Mouse (Mus musculus) C2C12 (cell line): ENCODE measurements around the gene Dus1l. TPM values are rescaled to one million over a fixed set of nuclear protein-coding genes. Genes with fewer than 3 reads are reported as not detected.

Experiments
- H3K27me3 ChIP-seq: one replicate; pipeline ENCODE4 v1.6.1; 2011; ENCODE audit not compliant: control insufficient read depth, insufficient read depth, insufficient read length
- H3K36me3 ChIP-seq: one replicate; pipeline ENCODE4 v1.6.1; 2011; ENCODE audit not compliant: control insufficient read depth, insufficient read depth
- H3K4me3 ChIP-seq: one replicate; pipeline ENCODE4 v1.5.1; 2011; ENCODE audit warnings: mild to moderate bottlenecking, control low read depth; ENCODE audit not compliant: poor library complexity, insufficient read depth, severe bottlenecking
- H3K79me2 ChIP-seq: one replicate; pipeline ENCODE4 v1.6.1; 2011; ENCODE audit not compliant: control insufficient read depth, insufficient read depth
- H3K79me3 ChIP-seq: one replicate; pipeline ENCODE4 v1.6.1; 2011; ENCODE audit warnings: low read depth, control low read depth
- H3ac ChIP-seq: one replicate; pipeline ENCODE3; 2011; ENCODE audit warnings: low read depth; ENCODE audit not compliant: control insufficient read depth, insufficient read length
- CEBPB ChIP-seq: IDR thresholded peaks from one replicate; pipeline ENCODE4 v1.6.1; 2011; ENCODE audit warnings: low read depth, mild to moderate bottlenecking, control low read depth, moderate library complexity
- CTCF ChIP-seq: IDR thresholded peaks from one replicate; pipeline ENCODE4 v1.5.1; 2011; ENCODE audit not compliant: control insufficient read depth, insufficient read depth, insufficient read length
- FOSL1 ChIP-seq: IDR thresholded peaks from one replicate; pipeline ENCODE4 v1.8.0; 2011; ENCODE audit warnings: mild to moderate bottlenecking, low read length; ENCODE audit not compliant: poor library complexity, insufficient read depth, severe bottlenecking
- MAX ChIP-seq: IDR thresholded peaks from one replicate; pipeline ENCODE4 v1.6.1; 2011; ENCODE audit warnings: mild to moderate bottlenecking, control low read depth
- MYOD1 ChIP-seq: IDR thresholded peaks from one replicate; pipeline ENCODE4 v1.6.1; 2011; ENCODE audit warnings: low read depth; ENCODE audit not compliant: control insufficient read depth, insufficient read length
- MYOG ChIP-seq: IDR thresholded peaks from one replicate; pipeline ENCODE4 v1.6.1; 2011; ENCODE audit not compliant: control insufficient read depth, insufficient read length; ENCODE audit errors: extremely low read depth
- USF1 ChIP-seq: IDR thresholded peaks from one replicate; pipeline ENCODE4 v1.6.1; 2011; ENCODE audit warnings: low read depth, mild to moderate bottlenecking, control low read depth, moderate library complexity
- polyA plus RNA-seq: library from polyadenylated mRNA; unstranded; fragments of >200 nt; fragmentation: generic; extraction: Trizol; gene quantifications from one replicate; pipeline ENCODE4 v1.2.1, GENCODE M21; 2012; ENCODE audit warnings: missing spikeins

Gene Dus1l
- polyA plus RNA-seq, 1 experiment = 64.7 TPM

DNA sequence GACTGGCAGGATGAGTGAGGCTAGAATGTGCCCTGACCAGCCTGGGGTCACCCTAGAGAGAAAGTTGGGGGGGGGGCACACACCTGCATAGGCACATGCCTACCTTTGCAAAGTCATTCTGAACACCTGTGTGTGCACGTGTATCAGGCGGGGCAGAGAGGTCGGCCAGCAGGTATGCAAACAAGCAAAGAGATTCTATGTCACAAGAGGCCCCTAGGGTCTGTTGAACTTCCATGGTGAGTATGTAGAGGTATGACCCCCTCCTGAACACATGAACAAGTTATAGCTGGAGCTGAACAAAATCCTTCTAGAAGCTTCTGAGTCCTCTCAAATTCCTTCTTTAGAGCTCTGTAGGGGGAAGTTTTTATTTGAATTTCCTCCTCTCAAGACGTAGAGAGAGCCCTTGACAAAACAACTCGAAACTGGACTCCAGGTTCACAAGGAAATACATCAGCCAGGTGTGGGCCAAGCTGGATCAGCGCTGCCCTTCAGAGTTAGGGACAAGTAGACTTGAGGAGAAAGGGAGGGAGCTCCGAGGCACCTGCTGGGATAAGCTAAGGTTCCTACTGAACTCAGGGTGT, 52.0 kb downstream of the Dus1l start:
- no peaks in the 10 kb centered on the region for H3K79me3 ChIP-seq
- no peak overlapping the region for H3K4me3 ChIP-seq
- no peaks in the 10 kb centered on the region for H3K79me2 ChIP-seq
- H3K27me3 ChIP-seq = peaks cover 24% of the 10 kb centered on the region
- H3ac ChIP-seq = no peak overlapping the region
- H3K36me3 ChIP-seq = no peaks in the 10 kb centered on the region
- TF ChIP-seq MYOG = no peak
- no peak for TF ChIP-seq CTCF
- no peak for TF ChIP-seq MAX
- no peak for TF ChIP-seq USF1
- no peak for TF ChIP-seq MYOD1
- TF ChIP-seq FOSL1 = no peak
- TF ChIP-seq CEBPB = no peak

DNA sequence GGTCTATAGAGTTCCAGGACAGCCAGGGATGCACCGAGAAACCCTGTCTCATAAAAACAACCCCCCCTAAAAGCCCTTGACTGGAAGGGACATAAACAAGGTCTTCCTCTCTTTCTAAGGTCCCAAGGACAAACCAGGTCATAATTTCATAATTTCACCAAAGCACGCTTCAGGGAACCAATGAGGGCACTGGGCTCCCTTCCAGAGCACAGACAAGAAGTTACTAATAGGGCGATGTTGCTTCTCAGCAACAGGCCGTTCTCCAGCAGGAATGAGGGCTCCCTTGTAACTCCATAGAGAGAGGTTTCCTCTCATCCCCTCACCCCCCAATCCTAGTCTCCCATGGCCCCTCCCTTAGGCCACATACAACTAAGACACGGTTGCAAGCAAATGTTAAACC, 55.2 kb downstream of the Dus1l start:
- Histone ChIP-seq H3K36me3 (no peaks in the 10 kb centered on the region), H3K4me3 (no peak overlapping the region), H3K27me3 (peaks cover 24% of the 10 kb centered on the region), H3K79me2 (no peaks in the 10 kb centered on the region), H3ac (no peak overlapping the region), H3K79me3 (no peaks in the 10 kb centered on the region)
- TF ChIP-seq MYOG (no peak), CEBPB (no peak), CTCF (no peak), MYOD1 (no peak), FOSL1 (no peak), MAX (no peak), USF1 (no peak)

Other genes starting within 250 kb of the Dus1l start
- 90.7 TPM for gene Mcrip1, start 246.7 kb downstream of the Dus1l start, polyA plus RNA-seq
- 0.12 TPM for gene Ppp1r27, start 245.3 kb downstream of the Dus1l start, polyA plus RNA-seq
- gene P4hb, start 223.2 kb downstream of the Dus1l start, polyA plus RNA-seq = 519 TPM
- 1,072 TPM for gene Arhgdia, start 214.8 kb downstream of the Dus1l start, polyA plus RNA-seq
- 218 TPM for gene Alyref, start 198.0 kb downstream of the Dus1l start, polyA plus RNA-seq
- gene Anapc11, start 198.0 kb downstream of the Dus1l start, polyA plus RNA-seq = 254 TPM
- gene Npb, start 187.9 kb downstream of the Dus1l start, polyA plus RNA-seq = not detected
- gene Pcyt2, start 178.5 kb downstream of the Dus1l start, polyA plus RNA-seq = 51.5 TPM
- 21.9 TPM for gene Sirt7, start 171.2 kb downstream of the Dus1l start, polyA plus RNA-seq
- gene Mafg, start 162.8 kb downstream of the Dus1l start, polyA plus RNA-seq = 33.3 TPM
- gene Pycr1, start 152.6 kb downstream of the Dus1l start, polyA plus RNA-seq = 16.1 TPM
- gene Myadml2, start 148.2 kb downstream of the Dus1l start, polyA plus RNA-seq = not detected
- 0.43 TPM for gene Notum, start 135.2 kb downstream of the Dus1l start, polyA plus RNA-seq
- gene Aspscr1, start 123.4 kb downstream of the Dus1l start, polyA plus RNA-seq = 66.0 TPM
- 57.6 TPM for gene Cenpx, start 82.7 kb downstream of the Dus1l start, polyA plus RNA-seq
- 13.5 TPM for gene Lrrc45, start 82.5 kb downstream of the Dus1l start, polyA plus RNA-seq
- gene Rac3, start 74.9 kb downstream of the Dus1l start, polyA plus RNA-seq = 2.5 TPM
- 15.4 TPM for gene Dcxr, start 69.1 kb downstream of the Dus1l start, polyA plus RNA-seq
- 51.7 TPM for gene Cbr2, start 64.3 kb downstream of the Dus1l start, polyA plus RNA-seq
- 774 TPM for gene Hmga1b, start 33.6 kb downstream of the Dus1l start, polyA plus RNA-seq
- gene Rfng, start 12.2 kb downstream of the Dus1l start, polyA plus RNA-seq = 17.6 TPM
- gene Gps1, start 12.1 kb downstream of the Dus1l start, polyA plus RNA-seq = 187 TPM
- 199 TPM for gene Fasn, start 28.1 kb upstream of the Dus1l start, polyA plus RNA-seq
- gene Ccdc57, start 136.5 kb upstream of the Dus1l start, polyA plus RNA-seq = 1.1 TPM
- gene Slc16a3, start 152.1 kb upstream of the Dus1l start, polyA plus RNA-seq = 0.89 TPM
- gene Csnk1d, start 194.9 kb upstream of the Dus1l start, polyA plus RNA-seq = 79.2 TPM
- gene Cd7, start 243.0 kb upstream of the Dus1l start, polyA plus RNA-seq = not detected